Mouse (Mus musculus) kidney, postnatal 14 days (tissue): ENCODE measurements around the gene Tmc6.
"Not testable (repeated sequence)": the region's sequence is repeated elsewhere in the genome, so short reads cannot be mapped to it uniquely, and the experiment has no call there.

Source experiments
- DNase-seq: peaks from one replicate; pipeline ENCODE4 v3.0.0; 2022; ENCODE audit warnings: mixed read lengths

The Tmc6 gene

DNA sequence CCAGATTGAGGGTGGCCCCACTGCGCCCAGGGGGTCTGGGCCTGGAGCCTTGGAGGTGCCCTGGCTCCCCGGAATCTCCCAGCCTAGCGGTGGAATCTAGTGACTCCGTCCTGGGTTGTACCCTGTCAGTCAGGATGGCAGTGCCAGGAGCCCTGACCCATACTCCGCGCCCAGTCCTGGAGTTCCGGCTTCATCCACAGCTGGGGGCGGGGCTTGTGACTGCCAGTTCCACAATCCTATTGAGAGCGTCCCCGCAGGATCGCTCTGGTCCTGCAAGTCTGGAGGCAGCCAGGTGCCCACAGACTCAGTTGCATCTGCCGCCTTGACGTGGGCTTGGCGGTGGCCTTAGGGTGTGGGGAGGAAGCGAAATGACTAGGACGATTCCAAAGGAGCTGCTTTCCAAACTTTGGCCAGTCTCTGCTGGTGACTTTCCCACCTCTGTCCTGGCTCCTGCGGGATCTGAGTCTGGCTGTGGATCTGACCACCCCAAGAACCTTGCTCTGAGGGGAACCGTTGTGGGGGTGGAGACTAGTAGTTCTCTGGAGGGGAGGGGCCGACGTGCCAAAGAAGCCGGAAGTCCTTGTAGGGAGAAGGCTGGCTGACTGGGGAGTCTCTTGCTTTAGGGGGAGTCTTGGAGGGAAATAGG is 28.5 kb upstream of the Tmc6 start:
- DNase-seq, result peak; percentile 94

DNA sequence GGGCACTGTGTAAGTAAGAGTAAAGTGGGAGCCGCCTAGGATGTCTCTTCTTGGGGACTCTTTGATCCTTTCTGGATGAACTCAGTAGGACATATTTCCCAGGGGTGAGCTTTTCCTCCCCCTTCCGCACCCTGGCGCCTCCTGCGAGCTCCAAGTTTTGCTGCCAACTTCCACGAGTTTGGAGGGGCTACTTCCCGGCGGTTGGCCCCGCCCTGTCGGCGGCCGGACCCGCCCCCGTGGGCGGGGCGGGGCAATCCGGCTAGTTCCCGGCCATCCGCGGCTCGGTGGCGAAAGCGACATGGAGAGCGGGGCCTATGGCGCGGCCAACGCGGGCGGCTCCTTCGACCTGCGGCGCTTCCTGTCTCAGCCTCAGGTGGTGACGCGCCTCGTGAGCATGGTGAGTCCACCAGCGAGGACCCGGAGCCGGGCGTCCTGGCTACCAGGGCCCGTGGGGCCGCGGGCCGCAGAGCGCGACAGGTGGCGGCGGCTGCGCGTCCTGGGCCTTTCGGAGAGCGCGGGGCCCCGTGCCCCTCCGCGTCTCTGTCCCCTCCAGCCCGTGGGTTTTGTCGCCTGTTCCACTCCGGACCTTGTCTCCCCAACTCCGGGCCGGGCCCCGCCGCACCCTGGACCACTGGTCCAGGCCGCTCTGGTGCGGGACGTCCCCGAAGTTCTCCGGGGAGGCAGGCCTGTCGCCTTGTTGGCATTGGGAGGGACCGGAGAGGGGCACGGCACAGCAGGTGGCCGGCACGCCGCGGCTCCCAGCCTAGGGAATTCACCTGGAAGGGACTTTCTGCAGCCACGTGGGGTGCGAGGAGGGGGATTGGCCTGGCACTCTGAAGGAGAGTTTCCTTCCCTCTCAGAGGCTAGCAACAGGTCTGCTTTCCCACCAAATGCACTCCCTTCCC is 27.7 kb upstream of the Tmc6 start, which contains the start of the genes Gm20708 and Syngr2:
Gene Gm20708 (plus strand): TSS at position 262 of the 905 bp plus-strand sequence.
Gene Syngr2 (plus strand): TSS at position 262 of the 905 bp plus-strand sequence.
- peak; percentile 89 for DNase-seq

DNA sequence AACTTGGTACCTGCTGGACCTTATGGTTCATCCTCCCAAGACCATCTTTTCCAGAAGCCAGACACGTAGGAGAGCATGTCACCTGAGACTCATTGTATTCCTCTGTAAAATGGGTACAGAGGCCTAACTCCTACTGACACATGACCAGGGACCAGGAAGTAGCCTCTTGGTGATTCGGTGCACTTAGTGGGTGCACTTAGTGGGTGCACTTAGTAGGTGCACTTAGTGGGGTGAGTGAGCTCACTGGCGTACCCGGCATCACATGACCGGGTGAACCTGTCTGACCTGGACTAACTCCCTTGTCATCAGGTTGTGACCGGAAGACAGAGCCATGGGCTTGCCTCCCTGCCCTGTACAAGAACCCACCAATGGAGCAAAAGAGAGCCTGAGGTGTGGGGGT is 24.8 kb upstream of the Tmc6 start:
- DNase-seq, result no peak

DNA sequence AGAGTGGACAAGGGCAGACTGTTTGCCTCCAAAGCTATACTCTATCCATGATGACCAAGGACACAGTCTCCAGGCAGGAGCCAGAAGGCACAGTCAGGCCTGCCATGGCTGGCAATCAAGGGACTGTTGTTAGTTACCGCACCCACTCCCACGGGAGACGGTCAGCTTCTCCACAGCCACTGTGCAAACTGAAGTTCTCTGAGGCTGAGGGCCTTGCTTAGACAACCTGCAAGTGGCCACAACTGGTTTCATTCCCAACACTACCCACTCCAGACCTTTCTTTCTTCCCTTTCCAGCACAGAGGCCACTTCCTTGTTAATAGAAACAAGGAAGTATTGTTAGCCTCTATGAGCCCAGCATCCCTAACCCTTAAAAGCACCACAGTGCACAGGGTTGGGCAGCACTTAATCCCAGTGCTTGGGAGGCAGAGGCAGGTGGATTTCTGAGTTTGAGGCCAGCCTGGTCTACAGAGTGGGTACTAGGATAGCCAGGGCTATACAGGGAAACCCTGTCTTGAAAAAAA is 21.2 kb upstream of the Tmc6 start:
- DNase-seq, result no peak

DNA sequence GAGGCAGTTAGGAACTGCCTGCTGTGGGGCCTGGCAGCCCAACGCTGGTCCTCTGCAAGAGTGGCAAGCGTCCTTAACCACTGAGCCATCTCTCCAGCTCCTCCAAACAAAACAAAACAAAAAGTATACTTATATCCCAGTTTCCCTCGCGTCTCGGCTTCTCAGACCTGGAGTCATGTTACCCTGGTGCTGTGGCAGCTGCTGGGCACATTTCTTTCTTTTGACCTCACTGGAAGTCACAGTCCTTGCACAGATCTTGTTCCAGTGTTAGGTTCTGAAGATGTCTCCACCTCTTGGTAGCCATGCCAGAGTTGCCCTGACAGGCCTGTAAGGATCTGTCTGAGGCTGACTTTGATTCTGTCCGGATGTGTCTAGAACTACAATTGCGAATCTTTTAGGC is 19.7 kb upstream of the Tmc6 start:
- DNase-seq, result no peak

DNA sequence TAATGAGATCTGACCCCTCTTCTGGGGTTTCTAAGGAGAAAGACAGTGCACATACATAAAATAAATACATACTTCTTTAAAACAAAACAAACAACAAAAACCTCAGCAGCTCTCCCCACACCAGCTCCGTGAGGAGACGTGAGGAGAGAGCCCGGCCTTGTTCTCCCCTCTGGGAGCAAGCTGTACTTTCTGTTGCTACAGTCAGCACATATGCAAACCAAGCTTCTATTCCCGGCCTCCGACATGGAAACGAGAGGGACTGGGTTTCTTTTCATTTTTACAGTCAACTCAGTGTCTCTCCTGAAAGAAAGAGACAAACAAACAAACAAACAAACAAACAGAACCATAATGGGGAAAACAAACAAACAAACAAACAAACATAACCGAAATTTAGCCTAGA is 18.0 kb upstream of the Tmc6 start:
- no peak for DNase-seq

DNA sequence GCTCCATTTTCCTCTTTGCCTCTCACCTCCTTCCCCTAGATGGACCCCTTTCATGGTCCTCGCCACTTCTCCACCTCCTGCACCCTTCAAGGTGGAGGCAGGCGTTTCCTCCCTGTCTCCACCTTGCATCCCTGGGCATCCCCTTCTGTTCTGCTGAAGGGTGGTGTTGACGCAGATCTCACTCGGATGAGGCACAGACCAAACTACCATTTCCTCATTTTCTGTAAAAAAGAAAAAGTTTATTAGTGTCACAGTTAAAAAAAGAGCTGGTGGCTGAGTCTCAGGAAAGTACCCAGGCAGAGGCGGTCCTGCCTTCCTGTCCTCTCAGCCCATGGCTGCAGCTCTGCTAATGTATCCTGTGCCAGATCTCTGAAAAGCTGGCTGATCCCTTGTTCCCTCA is 17.2 kb upstream of the Tmc6 start:
- DNase-seq, result peak; percentile 35

DNA sequence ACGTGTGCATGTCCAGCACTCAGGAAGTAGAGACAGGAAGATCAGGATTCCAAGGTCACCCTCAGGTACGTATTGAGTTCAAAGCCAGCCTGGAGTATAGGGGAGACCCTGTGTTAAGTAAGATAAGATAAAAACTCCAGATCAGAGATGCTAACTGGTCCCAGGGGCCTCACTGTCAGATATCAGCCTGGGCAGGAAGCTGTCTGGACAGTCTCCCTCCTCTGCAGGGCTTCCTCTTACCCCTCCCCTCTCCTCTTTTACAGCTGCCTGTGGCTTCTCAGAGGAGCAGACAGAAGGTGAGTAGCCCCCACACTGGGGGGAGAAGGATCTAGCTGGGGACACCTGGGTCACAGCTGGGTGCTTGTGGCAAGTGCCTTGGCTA is 16.2 kb upstream of the Tmc6 start:
- DNase-seq, result peak; percentile 24

DNA sequence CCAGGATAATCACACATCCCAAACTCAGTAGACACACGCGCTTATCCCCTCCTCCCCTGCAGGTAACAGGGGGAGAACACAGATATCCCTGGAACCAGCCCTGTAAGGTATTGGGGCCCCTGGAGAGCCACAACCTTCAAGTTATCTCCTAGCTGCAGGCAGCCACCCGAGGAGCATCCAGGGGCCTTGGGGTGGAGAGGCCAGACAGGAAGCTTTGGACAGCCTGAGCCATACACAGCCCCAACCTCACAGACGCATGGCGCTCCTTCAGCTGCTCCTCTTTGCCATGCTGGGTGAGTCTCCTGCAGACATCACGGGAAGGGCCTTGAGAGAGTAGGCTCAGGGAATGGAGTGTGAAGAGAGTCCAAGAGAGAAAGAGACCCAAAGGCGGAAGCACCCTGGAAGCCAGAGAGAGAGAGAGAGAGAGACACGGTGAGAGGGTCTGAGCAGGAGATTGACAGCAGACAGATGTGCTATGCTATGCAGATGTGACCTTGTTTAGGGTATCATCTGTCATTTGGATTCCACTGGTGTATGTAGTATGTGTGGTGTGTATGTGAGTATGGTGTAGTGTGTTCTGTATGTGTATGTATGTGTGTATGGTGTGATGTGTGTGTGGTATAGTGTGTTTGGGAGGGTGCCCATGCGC is 15.6 kb upstream of the Tmc6 start, which contains the start of gene 6030468B19Rik:
Gene 6030468B19Rik (plus strand): TSS at position 150 of the 649 bp plus-strand sequence.
- DNase-seq, result no peak

DNA sequence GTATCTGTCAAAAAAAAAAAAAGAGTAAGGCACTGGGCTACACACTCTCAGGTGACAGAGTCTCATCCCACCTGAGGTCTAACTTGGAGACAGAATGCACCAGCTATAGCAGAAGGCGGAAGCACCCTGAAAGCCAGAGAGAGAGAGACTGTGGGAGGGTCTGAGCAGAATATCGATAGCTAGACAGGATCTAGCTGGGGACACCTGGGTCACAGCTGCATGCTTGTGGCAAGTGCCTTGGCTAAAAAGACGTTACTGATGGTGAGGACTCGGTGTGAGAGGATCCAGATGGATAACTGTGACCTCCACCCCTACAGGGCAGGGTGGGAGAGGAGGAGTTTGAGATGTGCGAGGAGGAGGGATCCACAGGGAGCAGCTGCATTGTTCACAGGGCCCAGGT is 15.0 kb upstream of the Tmc6 start:
- DNase-seq, result no peak

DNA sequence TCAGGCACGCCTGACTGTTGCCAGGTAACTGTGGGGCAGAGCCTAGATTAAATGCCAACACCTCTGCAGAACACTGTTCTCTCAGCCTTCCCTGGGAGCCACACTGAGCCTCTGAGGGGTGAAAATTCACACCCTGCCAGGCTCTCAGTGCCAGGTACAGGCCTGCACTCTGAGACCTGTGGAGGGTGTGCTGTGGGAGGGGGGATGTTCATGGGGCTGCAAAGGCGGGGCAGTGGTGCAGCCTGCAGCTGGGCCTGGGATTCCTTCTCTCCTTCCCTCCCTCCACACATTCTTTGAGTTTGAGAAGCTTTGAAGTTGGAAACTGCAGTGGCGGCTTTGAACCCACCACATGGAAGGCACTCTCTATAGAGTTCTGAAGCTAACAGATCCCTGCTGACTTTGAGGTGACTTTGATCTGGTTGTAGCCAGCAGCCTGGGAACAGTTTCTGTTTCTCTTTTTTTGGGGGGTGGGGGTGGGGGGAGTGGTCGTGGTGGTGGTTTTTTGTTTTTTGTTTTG is 12.1 kb upstream of the Tmc6 start:
- DNase-seq, result no peak

DNA sequence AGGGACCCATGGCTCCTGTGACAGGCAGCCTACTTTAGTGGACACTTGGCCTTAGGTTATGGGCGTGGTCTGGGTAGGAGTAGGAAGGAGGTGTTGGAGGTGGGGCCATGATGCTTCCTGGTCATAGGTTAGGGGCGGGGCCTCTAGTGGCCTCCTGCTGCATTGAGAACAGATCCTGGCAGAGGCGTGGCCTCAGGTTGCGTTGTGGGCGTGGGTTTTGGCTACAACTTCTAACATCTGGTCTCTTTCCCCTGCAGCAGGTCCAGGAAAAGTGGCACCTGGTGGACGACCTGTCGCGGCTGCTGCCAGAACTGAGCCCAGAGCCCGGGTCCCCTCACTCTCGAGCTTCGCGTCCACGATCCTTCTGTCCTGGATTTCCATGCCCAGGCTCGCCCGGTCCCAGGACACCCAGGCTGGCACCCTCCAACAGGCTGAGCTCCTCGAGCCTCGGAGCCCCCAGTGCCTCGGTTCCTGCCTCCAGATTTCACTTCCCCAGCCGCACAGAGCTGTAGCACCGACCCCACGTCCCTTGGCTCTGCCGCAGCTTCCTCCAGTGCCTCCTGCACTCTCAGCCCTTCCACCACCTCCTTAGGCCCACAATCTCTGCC is 10.4 kb upstream of the Tmc6 start:
- DNase-seq, result peak; percentile 90

DNA sequence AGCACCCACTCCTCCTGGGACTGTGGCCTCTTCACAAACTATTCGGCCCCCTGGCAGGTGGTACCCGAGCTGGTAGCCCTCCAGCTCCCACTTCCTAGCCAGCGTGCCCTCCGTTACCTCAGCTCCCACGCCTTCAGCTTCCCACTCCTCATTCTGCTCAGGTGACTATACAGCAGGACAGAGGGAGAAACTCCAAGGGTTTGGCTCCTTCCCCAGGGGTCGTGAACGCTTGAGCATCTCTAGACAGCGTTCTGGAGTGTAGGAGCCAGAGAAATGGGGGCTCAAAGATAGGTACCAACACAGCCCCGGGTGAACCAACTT is 9.4 kb upstream of the Tmc6 start:
- no peak for DNase-seq

DNA sequence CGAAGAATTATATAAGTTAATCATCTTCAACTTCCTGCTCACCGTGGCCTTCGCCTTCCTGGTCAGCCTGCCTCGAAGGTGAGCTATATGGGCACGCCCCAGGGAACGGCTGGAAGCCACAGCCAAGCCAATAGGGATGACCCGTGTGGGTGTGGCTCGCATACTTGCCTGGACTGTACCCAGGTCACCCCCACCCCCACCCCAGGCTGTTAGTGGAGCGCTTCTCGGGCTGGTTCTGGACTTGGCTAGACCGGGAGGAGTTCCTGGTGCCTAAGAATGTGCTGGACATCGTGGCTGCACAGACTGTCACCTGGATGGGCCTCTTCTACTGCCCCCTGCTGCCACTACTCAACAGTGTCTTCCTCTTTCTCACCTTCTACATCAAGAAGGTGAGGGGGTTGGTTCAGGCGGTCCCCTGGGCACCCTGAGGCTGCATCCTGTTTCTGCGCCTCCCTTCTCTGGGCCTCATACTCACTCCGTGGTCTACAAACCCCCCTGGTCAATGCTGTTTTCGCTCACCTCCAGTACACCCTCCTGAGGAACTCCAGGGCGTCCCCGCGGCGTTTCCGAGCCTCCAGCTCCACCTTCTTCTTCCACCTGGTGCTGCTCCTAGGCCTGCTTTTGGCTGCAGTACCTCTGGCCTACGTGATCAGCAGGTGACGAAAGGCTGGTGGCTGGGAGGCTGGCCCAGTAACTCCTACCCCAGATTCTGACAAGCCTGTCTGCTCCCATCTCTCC is 8.9 kb upstream of the Tmc6 start:
- peak; percentile 77 for DNase-seq

DNA sequence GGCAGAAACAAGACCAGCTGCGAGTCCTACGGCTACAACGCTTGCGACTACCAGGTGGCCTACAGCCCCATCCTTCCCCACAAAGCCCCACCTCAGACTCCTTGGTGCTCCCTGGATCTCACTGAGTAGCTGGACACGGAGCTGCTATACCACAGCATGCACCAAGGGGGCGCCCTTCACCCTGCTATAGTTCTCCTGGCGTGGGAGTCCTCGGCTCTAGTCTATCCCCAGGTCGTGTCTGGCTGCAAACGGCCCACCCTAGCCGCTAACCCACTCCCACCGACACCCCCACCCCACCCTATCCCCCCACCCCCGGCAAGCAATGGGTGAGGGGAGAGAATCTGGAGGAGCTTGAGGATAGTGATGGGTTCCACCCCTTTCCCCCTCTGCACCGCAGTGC is 8.3 kb upstream of the Tmc6 start:
- peak; percentile 76 for DNase-seq

DNA sequence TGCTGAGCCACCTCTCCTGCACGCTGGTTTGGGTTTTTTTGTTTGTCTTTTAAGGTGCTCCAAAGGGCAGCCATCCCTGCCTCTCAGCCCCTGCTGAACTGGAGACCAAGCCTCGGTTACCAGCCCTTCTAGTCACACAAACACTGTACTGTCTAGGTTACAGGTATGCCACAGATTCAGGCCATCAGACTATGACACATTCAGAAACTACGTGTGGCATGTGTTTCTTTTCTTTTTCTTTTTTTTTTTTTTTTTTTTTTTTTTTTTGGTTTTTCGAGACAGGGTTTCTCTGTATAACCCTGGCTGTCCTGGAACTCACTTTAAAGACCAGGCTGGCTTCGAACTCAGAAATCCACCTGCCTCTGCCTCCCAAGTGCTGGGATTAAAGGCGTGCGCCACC is 6.5 kb upstream of the Tmc6 start:
- not testable (repeated sequence) for DNase-seq

DNA sequence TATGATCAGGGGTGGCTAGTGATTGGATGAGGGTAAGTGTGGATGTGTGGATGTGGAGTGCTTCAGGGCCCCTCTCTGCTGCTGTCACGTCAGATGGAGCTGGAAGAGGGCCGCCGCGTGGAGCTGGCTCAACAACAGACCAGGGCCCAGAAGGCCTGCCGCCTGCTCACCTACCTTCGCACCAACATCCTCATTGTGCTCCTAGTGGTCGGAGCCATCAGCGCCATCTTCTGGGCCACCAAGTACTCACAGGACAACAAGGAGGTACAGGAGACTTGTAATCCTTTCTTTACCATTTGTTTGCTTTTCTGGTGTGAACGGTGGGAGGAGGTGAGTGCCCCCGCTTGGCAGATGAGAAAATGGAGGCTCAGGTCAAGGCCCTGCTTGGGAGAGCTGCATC is 4.3 kb upstream of the Tmc6 start:
- DNase-seq, result peak; percentile 78

DNA sequence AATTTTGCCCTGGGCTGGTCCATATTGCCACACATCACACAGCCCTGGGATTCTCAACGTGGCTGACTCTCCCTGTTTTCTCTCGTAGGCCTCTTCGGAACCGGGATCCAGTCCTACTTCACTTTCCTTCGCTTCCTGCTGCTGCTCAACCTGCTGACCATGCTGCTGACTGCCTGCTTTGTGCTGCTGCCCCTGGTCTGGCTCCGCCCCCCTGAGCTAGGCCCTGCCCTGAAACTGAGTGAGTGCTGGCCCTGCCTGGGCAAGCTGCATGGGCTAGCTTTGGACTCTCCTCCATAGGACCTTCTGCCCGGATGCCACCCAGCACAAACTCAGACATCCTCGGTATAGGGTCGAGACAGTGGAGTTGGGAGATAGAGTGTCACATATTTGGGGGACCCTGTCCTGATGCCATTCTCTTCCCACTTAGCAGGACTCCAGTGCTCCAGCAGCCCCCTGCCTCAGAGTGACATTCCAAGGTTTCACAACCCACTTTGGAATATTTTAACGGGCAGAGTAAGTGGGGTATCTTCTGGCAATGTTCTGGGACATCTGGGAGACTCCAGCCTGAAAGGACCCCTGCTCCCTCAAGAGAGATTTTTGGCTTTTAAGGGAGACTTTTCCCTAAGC is 1.8 kb upstream of the Tmc6 start:
- peak; percentile 59 for DNase-seq

DNA sequence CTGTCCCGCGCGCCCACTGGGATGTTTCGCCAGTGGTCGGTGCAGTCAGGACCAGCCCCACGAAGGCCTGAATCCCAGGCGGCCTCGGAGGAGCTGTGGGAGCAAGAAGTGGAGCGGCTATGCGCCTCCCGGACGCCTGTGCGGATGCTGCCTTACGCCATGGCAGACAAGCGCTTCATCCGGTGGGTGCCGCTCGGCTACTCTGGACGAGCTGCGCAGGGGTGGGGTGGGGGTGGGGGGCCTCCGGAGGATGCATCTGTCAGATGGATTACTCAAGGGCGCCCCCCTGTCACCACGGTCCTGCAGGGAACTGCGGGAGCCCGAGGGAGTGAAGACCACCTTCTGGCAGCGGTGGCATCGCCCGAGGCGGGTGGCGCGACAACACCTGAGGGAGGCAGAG is 1.1 kb upstream of the Tmc6 start:
- peak; percentile 75 for DNase-seq

DNA sequence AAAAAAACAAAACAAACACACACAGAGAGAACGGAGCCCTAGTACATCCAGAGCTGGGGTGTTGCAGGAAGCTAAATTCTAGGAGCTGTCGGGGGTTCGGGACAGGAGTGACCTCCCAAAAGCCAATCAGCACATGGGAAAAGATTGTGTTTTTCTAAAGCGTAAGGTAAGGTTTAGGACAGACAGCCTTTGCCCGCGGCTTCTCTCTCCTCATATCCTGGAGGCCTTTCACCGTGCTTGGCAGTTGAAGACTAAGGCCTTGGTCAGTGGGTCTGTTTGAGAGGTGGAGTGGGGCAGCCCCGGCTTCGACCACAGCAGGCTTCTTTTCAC is 672 bp upstream of the Tmc6 start:
- DNase-seq, result no peak

DNA sequence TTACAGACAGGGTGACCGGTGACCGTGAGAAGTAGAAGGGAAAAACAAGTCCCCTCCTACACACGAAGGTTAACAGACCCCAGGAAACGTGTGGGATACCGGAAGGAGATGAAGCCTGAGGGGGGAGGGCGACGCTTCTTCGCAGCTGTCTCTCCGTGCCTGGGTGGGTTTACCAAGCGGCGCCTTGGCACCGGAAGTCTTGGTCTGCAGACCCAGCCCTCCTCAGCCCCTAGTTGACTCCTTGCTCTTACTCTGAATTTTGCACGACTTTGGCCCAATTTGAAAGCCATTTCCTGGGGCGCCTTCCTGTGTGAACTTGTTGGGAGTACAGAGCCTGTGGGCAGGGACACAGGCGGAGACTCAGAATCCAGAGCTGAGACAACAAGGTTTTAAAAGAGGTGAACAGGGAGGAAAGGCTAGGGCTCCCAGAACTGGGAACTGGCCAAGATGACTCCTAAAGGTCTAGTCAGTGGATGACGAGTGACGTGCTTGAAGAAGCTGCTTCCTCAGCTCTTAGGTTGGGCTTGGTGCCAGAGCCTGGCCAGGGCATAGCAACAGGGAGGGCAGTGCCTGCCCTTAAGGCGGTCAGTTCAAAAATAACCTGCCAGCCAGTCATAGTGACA is 688 bp downstream of the Tmc6 start:
- peak; percentile 89 for DNase-seq
